Mouse (Mus musculus): ENCODE measurements around the gene Tnfrsf21. TPM values are rescaled to one million over a fixed set of nuclear protein-coding genes. Genes with fewer than 3 reads are reported as not detected.

The Tnfrsf21 gene
- total RNA-seq, 1 experiment from 2014 or later: 3.4 TPM

DNA sequence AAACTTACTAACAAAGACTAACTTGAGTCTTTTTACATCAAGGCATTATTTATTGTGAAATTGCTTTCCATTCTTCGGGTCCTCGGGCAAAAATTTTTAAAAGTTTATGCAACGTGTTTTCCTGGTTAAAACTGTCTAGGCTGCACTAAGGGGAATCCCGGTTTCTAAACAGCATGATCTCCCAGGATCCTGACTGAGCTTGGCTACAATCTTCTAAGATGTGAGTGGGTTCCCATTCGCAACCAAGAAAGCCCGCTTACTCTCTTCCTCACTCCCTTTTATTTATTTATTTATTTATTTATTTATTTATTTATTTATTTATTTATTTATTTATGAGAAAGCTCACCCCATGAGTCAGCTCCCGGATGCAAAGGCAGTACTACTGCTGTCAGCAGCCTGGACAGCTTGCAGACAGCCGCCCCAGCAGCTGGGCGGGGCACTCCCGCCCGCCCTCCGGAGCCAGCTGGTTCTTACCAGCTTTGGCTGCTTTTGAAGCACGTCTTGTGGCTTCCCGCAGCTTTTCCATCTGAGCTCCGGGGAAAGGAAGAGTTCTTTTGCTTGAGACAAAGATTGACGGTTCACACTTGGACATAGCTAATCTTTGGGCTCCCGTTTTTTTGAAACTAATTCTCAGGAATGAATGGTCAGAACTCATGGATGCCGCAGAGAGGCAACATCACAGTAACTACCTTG lies 60.6 kb downstream of the Tnfrsf21 start:
- DNase-seq: peak; percentile 26

GRCm38 (mm10) chr17:43077540-43077939 lies 61.2 kb downstream of the Tnfrsf21 start:
- DNase-seq: no peak

DNA sequence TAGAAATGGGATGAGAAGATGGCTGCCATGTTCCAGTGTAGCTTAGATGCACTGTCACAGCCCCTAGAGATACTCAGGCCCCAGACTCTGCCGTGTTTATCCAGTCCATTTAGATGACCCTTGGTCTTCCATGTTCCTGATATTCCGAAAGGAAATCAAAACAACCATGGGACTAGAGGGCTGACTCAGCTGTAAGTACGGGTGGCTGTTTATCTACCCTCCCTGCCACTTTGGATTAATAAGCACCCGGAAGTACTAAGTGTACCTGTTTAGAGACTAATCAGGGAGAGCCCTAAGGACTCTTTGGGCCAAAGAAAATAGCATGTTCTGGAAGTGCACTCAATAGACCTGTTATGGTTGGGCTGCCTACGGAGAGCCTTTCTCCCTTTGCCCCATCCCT lies 64.9 kb downstream of the Tnfrsf21 start:
- no peak for DNase-seq

DNA sequence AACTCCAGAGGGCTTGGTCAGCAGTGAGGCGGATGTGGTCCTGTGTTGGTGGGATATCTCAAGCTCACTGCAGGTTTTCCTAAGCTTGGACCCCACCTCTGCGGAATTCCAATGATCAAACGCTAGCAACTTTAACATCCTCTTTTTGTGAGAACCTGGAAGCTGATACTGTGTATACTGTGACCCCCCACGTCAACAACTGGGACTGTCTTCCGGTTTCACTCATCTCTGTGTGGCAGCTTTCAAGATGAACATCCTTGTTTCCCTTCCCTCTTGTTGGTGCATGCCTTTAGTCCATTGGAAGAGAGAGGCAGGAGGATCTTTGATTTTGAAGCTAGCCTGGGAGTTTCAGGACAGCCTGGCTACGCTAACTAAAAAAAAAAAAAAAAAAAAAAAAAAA lies 73.1 kb downstream of the Tnfrsf21 start:
- DNase-seq: no peak

DNA sequence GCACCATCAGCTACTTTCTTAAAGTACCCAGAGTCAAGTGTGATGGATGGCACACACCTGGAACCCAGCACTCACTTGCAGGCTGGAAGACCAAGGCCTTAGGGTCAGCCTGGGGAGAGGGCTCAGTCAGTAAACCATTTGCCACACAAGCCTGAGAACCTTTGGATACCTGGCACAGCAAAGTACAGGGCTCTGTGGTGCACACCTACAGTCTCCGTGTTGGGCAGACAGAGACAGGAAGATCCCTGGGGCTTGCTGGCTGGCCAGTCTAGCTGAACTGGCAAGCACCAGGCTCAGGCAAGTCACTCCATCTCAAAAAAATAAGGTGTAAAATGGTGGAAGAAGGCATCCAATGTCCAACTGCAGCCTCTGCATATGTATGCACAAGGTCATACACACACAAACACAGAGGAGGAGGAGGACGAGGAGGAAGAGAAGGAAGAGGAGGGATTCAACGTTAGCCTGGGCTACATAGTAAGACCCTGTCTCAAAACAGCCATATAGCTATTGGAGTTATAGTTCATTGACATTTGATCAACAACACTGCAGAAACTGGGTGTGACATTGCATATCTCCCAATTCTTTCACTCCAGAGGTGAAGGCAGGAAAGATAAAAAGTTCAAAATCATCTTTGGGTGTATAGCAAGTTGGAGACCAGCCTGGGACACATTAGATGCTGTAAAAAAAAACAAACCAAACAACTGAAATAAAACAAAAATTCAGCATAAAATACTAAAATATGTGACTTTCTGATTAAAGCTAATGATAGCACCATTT lies 74.8 kb downstream of the Tnfrsf21 start:
- DNase-seq: no peak

- DNase-seq: no peak
Observed at GRCm38 (mm10) chr17:43092280-43092995, 76.1 kb downstream of the Tnfrsf21 start.

DNA sequence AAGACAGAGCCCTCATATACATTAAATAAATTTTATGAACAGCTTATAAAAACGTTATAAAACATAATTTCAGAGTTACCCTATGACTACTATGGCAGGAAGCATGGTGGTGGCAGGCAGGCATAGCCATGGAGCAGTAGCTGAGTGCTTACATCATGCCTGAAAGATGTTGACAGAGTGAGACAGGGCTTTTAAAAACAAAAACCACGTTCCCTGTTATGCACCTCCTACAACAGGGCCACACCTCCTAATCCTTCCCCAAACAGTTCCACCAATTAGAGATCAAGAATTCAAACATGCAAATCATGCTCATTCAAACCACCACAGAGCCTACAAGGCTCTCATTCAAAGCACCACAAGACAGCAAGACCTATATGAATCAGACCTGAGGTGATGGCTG lies 77.9 kb downstream of the Tnfrsf21 start:
- no peak for DNase-seq

DNA sequence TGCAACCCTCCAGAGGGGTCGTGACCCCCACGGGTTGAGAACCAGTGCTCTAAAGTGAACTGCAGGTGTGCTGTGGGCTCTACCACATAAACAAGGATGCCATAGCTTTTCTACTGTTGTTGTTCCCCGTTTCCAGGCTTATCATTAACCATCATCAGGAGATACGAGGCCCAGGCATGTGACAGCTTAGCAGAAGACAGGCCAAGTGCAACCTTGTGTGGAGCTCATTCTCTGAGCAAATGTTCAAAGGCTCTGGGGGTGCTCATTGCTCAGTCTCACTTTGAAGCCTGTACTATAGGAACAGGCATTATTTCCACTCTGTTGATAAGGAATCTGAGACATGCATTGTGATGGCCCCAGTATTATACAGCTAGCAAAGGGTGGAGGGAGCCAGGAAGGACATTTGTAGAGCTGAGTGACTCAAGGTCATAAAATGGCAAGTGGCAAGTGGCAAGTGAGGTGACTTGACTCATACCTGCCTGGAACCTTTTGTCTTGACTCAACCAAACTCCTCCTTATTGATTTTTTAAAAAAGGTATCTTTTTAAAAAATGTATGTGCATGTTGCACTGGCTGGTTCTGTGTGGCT lies 80.8 kb downstream of the Tnfrsf21 start:
- DNase-seq: no peak

GRCm38 (mm10) chr17:43106108-43106507 lies 89.8 kb downstream of the Tnfrsf21 start:
- no peak for DNase-seq

- no peak for DNase-seq
Observed at GRCm38 (mm10) chr17:43107338-43107737, 91.0 kb downstream of the Tnfrsf21 start.

- no peak for DNase-seq
Observed at GRCm38 (mm10) chr17:43109501-43109900, 93.1 kb downstream of the Tnfrsf21 start.

DNA sequence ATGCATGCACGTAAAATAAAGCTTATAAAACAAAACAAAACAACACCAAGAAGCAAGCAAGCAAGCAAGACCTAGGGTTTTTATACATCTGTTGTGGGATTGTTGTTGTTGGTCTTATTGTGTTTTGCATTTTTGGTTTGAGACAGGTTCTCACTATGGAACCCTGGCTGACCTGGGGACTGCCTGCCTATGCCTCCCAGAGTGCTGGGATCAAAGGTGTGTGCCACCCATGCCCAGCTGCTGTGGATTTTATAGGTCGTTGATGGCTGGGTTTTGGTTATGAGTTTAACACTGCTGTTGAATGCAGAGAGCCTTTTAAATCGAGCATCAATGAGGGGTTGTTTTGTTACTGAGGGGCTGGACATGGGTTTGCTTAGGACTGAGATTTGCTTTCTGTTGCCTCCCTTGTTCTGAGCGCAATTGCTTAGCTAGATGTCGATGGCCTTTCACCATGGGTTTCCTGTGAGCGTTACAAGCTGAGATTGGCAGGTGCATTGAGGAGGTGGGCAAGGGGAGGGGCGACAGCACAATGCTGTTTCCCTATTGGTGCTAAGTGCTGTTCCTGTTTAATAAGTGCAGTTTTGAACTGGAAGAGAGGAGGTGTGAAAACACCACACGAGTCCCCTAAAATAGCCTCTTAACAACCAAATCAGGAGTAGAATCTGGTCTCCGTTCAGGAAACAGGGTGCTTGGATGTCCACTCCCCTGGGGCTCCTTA lies 94.0 kb downstream of the Tnfrsf21 start:
- no peak for DNase-seq

- no peak for DNase-seq
Observed at GRCm38 (mm10) chr17:43113391-43113984, 97.1 kb downstream of the Tnfrsf21 start.

- DNase-seq: no peak
Observed at GRCm38 (mm10) chr17:43114086-43114581, 97.8 kb downstream of the Tnfrsf21 start.

GRCm38 (mm10) chr17:43114926-43115325 lies 98.6 kb downstream of the Tnfrsf21 start:
- DNase-seq: no peak

- no peak for DNase-seq
Observed at GRCm38 (mm10) chr17:43116748-43117147, 100.4 kb downstream of the Tnfrsf21 start.

DNA sequence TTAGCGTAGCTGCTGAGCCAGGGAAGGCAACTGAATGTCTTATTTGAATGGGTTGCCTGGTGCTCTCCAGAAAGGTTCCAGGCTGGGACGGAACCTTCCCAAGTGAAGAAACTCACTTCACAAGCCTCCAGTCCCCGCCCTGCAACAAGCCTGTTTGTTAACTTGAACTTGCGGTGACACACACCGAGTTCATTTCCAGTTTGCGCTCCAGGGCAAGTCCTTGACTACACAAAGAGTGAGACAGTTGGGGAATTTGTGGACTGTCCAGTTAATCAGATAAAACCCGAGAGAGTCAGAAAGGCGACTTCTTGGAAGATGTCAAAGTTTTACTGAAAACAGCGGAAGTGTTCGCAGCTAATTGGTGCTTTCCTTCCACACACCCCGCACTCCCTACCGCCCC lies 103.1 kb downstream of the Tnfrsf21 start:
- DNase-seq: no peak

- DNase-seq: no peak
Observed at GRCm38 (mm10) chr17:43121096-43121495, 104.7 kb downstream of the Tnfrsf21 start.

DNA sequence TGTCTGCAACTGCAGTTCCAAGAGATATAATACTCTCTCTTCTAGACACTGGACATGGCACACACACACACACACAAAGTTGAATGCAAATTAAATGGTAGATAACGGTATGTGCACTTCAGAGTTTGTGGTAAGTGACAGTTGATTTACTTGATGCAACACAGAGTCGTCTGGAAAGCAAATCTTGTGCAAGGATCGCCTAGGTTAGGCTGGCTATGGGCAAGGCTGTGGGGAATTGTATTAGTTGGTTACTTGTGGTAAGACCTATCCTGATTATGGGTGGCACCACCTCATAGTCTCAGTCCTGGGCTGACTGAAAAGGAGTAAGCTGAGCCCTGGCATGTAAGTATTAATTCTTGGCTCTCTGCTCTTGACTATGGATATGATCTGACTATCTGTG lies 112.0 kb downstream of the Tnfrsf21 start:
- no peak for DNase-seq

DNA sequence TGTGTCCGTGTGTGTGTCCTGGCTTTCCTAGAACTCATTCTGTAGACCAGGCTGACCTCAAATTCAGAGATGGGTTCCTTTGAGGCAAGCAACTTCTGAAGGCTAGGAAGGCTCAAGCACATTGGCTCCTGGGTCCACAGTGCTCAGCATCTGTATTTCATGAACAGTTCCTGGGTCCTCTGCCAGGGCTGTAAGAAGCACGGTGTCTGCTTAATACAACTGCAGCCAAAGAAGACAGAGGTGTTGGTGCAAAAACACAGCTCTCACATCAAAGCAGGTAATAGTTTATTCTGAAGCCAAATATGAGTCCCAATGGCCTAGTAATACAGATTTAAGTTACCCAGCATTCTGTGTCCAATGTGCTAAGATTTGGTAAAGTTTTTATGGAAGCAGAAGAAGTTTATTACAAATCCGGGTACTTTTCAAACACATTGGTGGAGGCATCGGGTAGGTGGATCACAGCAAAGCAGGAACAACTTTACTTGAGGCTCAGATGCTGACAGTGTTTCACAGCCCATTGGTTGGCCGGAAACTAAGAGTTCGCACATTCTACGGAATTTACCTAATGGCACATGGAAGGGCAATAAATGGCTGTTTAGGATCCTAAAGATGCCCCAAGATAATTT lies 112.7 kb downstream of the Tnfrsf21 start:
- no peak for DNase-seq

All from adrenal gland, postnatal 25 days (tissue).